ENCODE assay signal across 20 mouse cellular contexts in the genomic region with DNA sequence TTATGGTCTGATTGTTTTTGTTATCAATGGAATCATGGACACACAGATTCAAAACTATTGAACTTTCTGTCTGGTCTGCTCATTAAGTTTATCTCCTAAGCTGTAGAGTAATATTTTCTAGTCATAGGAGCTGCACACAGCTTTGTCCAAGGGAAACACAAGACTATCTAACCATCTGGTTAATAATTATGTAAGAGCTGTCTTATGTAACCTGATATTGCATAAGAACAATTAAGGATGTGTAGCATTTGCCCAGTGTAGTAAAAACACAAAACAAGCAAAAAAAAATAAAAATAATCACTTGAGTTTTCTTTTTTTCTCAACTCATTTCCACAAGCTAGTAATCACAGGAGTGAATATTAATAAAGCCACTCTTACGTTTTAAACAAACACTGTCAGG. TPM values are rescaled to one million over a fixed set of nuclear protein-coding genes. Genes with fewer than 3 reads are reported as not detected.
"Had no signal": no experiment of that assay in that cellular context is flagged by ENCODE, and none has a peak within 500 bp of the region (broad histone marks: within the 10 kb centered on the region; RNA-seq: fewer than 3 reads in every experiment).

No protein-coding gene starts in this region.

- H3K4me1 ChIP-seq: lung, embryonic 15.5 days; megakaryocyte, embryonic 14.5 days had no signal

- H3K9me3 ChIP-seq: lung, embryonic 15.5 days; midbrain, embryonic 13.5 days; midbrain, embryonic 15.5 days had no signal

- H3K9ac ChIP-seq: liver, postnatal 0 days; lung, embryonic 15.5 days; midbrain, embryonic 13.5 days; midbrain, embryonic 15.5 days; neural tube, embryonic 12.5 days had no signal

- H3K27ac ChIP-seq: lung, embryonic 15.5 days; macrophage; midbrain, embryonic 13.5 days; midbrain, embryonic 15.5 days; neural tube, embryonic 12.5 days had no signal

- ATAC-seq: liver, postnatal 0 days; lung, postnatal 0 days; midbrain, embryonic 13.5 days; midbrain, embryonic 15.5 days had no signal

- H3K4me2 ChIP-seq: lung, embryonic 15.5 days; midbrain, embryonic 11.5 days; midbrain, embryonic 13.5 days; midbrain, embryonic 15.5 days; neural tube, embryonic 12.5 days had no signal

- DNase-seq: liver, postnatal 0 days; lung, adult 2 months; lung, postnatal 14 days; lung, postnatal 36 days; right cerebral cortex, postnatal 14 days; spleen, adult 18-20 months; thymus, adult 18-20 months; thymus, postnatal 14 days; thymus, postnatal 36 days had no signal

- H3K27me3 ChIP-seq: lung, embryonic 15.5 days; megakaryocyte, embryonic 14.5 days; midbrain, embryonic 13.5 days; midbrain, embryonic 15.5 days; neural tube, embryonic 12.5 days had no signal

- H3K4me3 ChIP-seq: lung, embryonic 15.5 days; megakaryocyte, embryonic 14.5 days; midbrain, embryonic 13.5 days; midbrain, embryonic 15.5 days; neural tube, embryonic 12.5 days had no signal

- H3K36me3 ChIP-seq: lung, embryonic 15.5 days; midbrain, embryonic 13.5 days; midbrain, embryonic 15.5 days; neural tube, embryonic 12.5 days had no signal

RNA-seq across cellular contexts. Expression of a gene that starts 20.5 kb away (rescaled TPM):
- total RNA-seq: megakaryocyte progenitor cell, adult 5-6 weeks; monocyte, adult 5-6 weeks had no signal
- polyA plus RNA-seq: macrophage; small intestine, adult 2 months had no signal
